Mouse (Mus musculus) neural tube, embryonic 14.5 days (tissue): ENCODE data around the gene Rapgef5. TPM values are rescaled to one million over a fixed set of nuclear protein-coding genes. Genes with fewer than 3 reads are reported as not detected.

ENCODE experiments used
- ATAC-seq: fragments of 200-750 bp; cut with Nextera tagmentation; 2 replicates; pipeline ENCODE4 v1.8.0; 2017; ENCODE audit warnings: low read depth, mild to moderate bottlenecking, moderate TSS enrichment, moderate library complexity
- H3K27ac ChIP-seq: fragments of 300-500 bp; sonication (generic); 2 replicates; pipeline ENCODE4 v1.5.1; 2014; ENCODE audit warnings: low read depth, mild to moderate bottlenecking, control low read depth, low read length, moderate library complexity, mixed read lengths
- H3K27me3 ChIP-seq: fragments of 300-500 bp; sonication (generic); 2 replicates; pipeline ENCODE4 v1.6.1; 2014; ENCODE audit warnings: low read length; ENCODE audit not compliant: control insufficient read depth, insufficient read depth
- H3K36me3 ChIP-seq: fragments of 300-500 bp; sonication (generic); 2 replicates; pipeline ENCODE4 v1.6.1; 2014; ENCODE audit warnings: low read length, mixed read lengths; ENCODE audit not compliant: control insufficient read depth, insufficient read depth
- H3K4me1 ChIP-seq: fragments of 300-500 bp; sonication (generic); 2 replicates; pipeline ENCODE4 v1.6.1; 2014; ENCODE audit warnings: low read length; ENCODE audit not compliant: control insufficient read depth, insufficient read depth
- H3K4me2 ChIP-seq: fragments of 300-500 bp; sonication (generic); 2 replicates; pipeline ENCODE4 v1.6.1; 2014; ENCODE audit warnings: mild to moderate bottlenecking, low read depth, low read length, control low read depth
- H3K4me3 ChIP-seq: fragments of 300-500 bp; sonication (generic); 2 replicates; pipeline ENCODE4 v1.5.1; 2014; ENCODE audit warnings: low read depth, low read length, control low read depth, mixed read lengths
- H3K9ac ChIP-seq: fragments of 300-500 bp; sonication (generic); replicated peaks from 2 replicates; pipeline ENCODE4 v1.6.1; 2014; ENCODE audit warnings: low read depth, mild to moderate bottlenecking, control low read depth, low read length, mixed read lengths
- H3K9me3 ChIP-seq: fragments of 300-500 bp; sonication (generic); 2 replicates; pipeline ENCODE4 v1.6.1; 2016; ENCODE audit warnings: low read length; ENCODE audit not compliant: control insufficient read depth
- WGBS: fragments of 180-500 bp; shearing (Covaris S2); extraction: QIAGEN DNeasy Blood & Tissue Kit; methylation state at CpG from one replicate; pipeline ENCODE4 v1.1.7; 2014; 5-methylcytosine and 5-hydroxymethylcytosine counted together
- polyA plus RNA-seq: library from polyadenylated mRNA; unstranded; fragments of >200 nt; fragmentation: Nextera tagmentation; extraction: Ambion mirVana; gene quantifications from 2 replicates; pipeline ENCODE4 v1.2.1, GENCODE M21; 2014

The Rapgef5 gene
- polyA plus RNA-seq, 1 experiment from 2014 or later, result 39.4 TPM

- 86% methylated on average over 5 of the region's 5 CpGs for WGBS
These were observed 37.1 kb downstream of the Rapgef5 start for GRCm38 (mm10) chr12:117553353-117553752.

GRCm38 (mm10) chr12:117554612-117555063, 38.4 kb downstream of the Rapgef5 start:
- H3K27me3 ChIP-seq, result no peaks in the 10 kb centered on the region
- H3K36me3 ChIP-seq, result no peaks in the 10 kb centered on the region
- no peak overlapping the region for H3K27ac ChIP-seq
- H3K4me3 ChIP-seq, result no peak overlapping the region
- H3K9ac ChIP-seq, result no peak overlapping the region
- WGBS, result 94% methylated on average over 1 of the region's 1 CpGs
- no peak for ATAC-seq
- H3K4me1 ChIP-seq, result no peaks in the 10 kb centered on the region
- no peak overlapping the region for H3K4me2 ChIP-seq
- H3K9me3 ChIP-seq, result no peaks in the 10 kb centered on the region

More at GRCm38 (mm10) chr12:117553353-117553752, 37.1 kb downstream of the Rapgef5 start:
- Histone ChIP-seq H3K9me3 (no peaks in the 10 kb centered on the region), H3K9ac (no peak overlapping the region), H3K36me3 (no peaks in the 10 kb centered on the region), H3K4me1 (no peaks in the 10 kb centered on the region), H3K27ac (no peak overlapping the region), H3K4me2 (no peak overlapping the region), H3K4me3 (no peak overlapping the region), H3K27me3 (no peaks in the 10 kb centered on the region)
- no peak for ATAC-seq

- Histone ChIP-seq H3K4me2 (no peak overlapping the region), H3K36me3 (no peaks in the 10 kb centered on the region), H3K9ac (no peak overlapping the region), H3K9me3 (no peaks in the 10 kb centered on the region), H3K4me1 (no peaks in the 10 kb centered on the region), H3K27ac (no peak overlapping the region), H3K27me3 (no peaks in the 10 kb centered on the region), H3K4me3 (no peak overlapping the region)
- ATAC-seq, result no peak
- 94% methylated on average over 11 of the region's 11 CpGs for WGBS
These were observed 44.2 kb downstream of the Rapgef5 start for GRCm38 (mm10) chr12:117560450-117560849.

- WGBS, result 68% methylated on average over 6 of the region's 6 CpGs
These were observed 45.3 kb downstream of the Rapgef5 start for GRCm38 (mm10) chr12:117561411-117562059.

GRCm38 (mm10) chr12:117562085-117562484, 45.8 kb downstream of the Rapgef5 start:
- WGBS, result 96% methylated on average over 3 of the region's 3 CpGs
- Histone ChIP-seq H3K9ac (no peak overlapping the region), H3K36me3 (no peaks in the 10 kb centered on the region), H3K9me3 (no peaks in the 10 kb centered on the region), H3K27ac (no peak overlapping the region), H3K4me1 (no peaks in the 10 kb centered on the region), H3K4me3 (no peak overlapping the region), H3K27me3 (no peaks in the 10 kb centered on the region), H3K4me2 (no peak overlapping the region)
- no peak for ATAC-seq

More at GRCm38 (mm10) chr12:117561411-117562059, 45.3 kb downstream of the Rapgef5 start:
- Histone ChIP-seq H3K36me3 (no peaks in the 10 kb centered on the region), H3K27ac (no peak overlapping the region), H3K4me3 (no peak overlapping the region), H3K4me2 (no peak overlapping the region), H3K4me1 (no peaks in the 10 kb centered on the region), H3K27me3 (no peaks in the 10 kb centered on the region), H3K9ac (no peak overlapping the region), H3K9me3 (no peaks in the 10 kb centered on the region)
- ATAC-seq, result no peak

- no peak overlapping the region for H3K4me3 ChIP-seq
- WGBS, result 38% methylated on average over 6 of the region's 6 CpGs
- H3K4me1 ChIP-seq, result no peaks in the 10 kb centered on the region
- H3K27ac ChIP-seq, result no peak overlapping the region
- ATAC-seq, result no peak
- H3K27me3 ChIP-seq, result no peaks in the 10 kb centered on the region
- H3K4me2 ChIP-seq, result no peak overlapping the region
- H3K9me3 ChIP-seq, result no peaks in the 10 kb centered on the region
- H3K9ac ChIP-seq, result no peak overlapping the region
- H3K36me3 ChIP-seq, result no peaks in the 10 kb centered on the region
These were observed 47.6 kb downstream of the Rapgef5 start for GRCm38 (mm10) chr12:117563859-117564258.

- Histone ChIP-seq H3K9me3 (no peaks in the 10 kb centered on the region), H3K36me3 (no peaks in the 10 kb centered on the region), H3K4me3 (no peak overlapping the region), H3K4me2 (no peak overlapping the region), H3K9ac (no peak overlapping the region), H3K27ac (no peak overlapping the region), H3K4me1 (no peaks in the 10 kb centered on the region), H3K27me3 (no peaks in the 10 kb centered on the region)
- 83% methylated on average over 4 of the region's 4 CpGs for WGBS
- ATAC-seq, result no peak
These were observed 50.0 kb downstream of the Rapgef5 start for GRCm38 (mm10) chr12:117566298-117566697.

- Histone ChIP-seq H3K9me3 (no peaks in the 10 kb centered on the region), H3K4me3 (no peak overlapping the region), H3K9ac (no peak overlapping the region), H3K4me1 (no peaks in the 10 kb centered on the region), H3K27me3 (no peaks in the 10 kb centered on the region), H3K27ac (no peak overlapping the region), H3K36me3 (no peaks in the 10 kb centered on the region), H3K4me2 (no peak overlapping the region)
- no peak for ATAC-seq
- whole genome bisulfite sequencing, result 72% methylated on average over 2 of the region's 2 CpGs
These were observed 53.4 kb downstream of the Rapgef5 start for GRCm38 (mm10) chr12:117569671-117570070.

GRCm38 (mm10) chr12:117584256-117584655, 68.0 kb downstream of the Rapgef5 start:
- Histone ChIP-seq H3K4me1 (no peaks in the 10 kb centered on the region), H3K9me3 (no peaks in the 10 kb centered on the region), H3K4me3 (no peak overlapping the region), H3K27me3 (no peaks in the 10 kb centered on the region), H3K27ac (no peak overlapping the region), H3K4me2 (no peak overlapping the region), H3K9ac (no peak overlapping the region), H3K36me3 (no peaks in the 10 kb centered on the region)
- 92% methylated on average over 4 of the region's 4 CpGs for WGBS
- ATAC-seq, result no peak
